ENCODE assay signal across 20 mouse cellular contexts in genomic region chr13:47999399-47999798, GRCm38 (mm10).
DNase-seq lines count a peak whose midpoint lies in the region; ATAC-seq lines count a peak whose summit lies in the region.
"Had no signal": no experiment of that assay in that cellular context is flagged by ENCODE, and none has a peak within 500 bp of the region (broad histone marks: within the 10 kb centered on the region; RNA-seq: fewer than 3 reads in every experiment).

No protein-coding gene starts in this region.

- H3K9me3 ChIP-seq in forebrain, embryonic 16.5 days (ENCODE audit: control insufficient read depth, low read length), result no peaks in the 10 kb centered on the region
- no peaks in the 10 kb centered on the region for H3K9me3 ChIP-seq in midbrain, embryonic 16.5 days (replicated peaks; ENCODE audit: control insufficient read depth, low read length, poor library complexity, severe bottlenecking)
- H3K9me3 ChIP-seq in limb, embryonic 10.5 days (replicated peaks), result no peaks in the 10 kb centered on the region
- H3K9me3 ChIP-seq: heart, embryonic 15.5 days; limb, embryonic 15.5 days; neural tube, embryonic 12.5 days had no signal

- H3K4me3 ChIP-seq in forebrain, embryonic 16.5 days (replicated peaks; ENCODE audit: low read length), result no peak overlapping the region
- no peak overlapping the region for H3K4me3 ChIP-seq in midbrain, embryonic 16.5 days (ENCODE audit: low read depth, low read length)
- H3K4me3 ChIP-seq in limb, embryonic 10.5 days, result no peak overlapping the region
- H3K4me3 ChIP-seq: heart, adult 2 months; heart, embryonic 15.5 days; limb, embryonic 15.5 days; neural tube, embryonic 12.5 days had no signal

- no peaks in the 10 kb centered on the region for H3K27me3 ChIP-seq in forebrain, embryonic 16.5 days (replicated peaks; ENCODE audit: control insufficient read depth, insufficient read depth, low read length)
- no peaks in the 10 kb centered on the region for H3K27me3 ChIP-seq in midbrain, embryonic 16.5 days (ENCODE audit: control insufficient read depth, insufficient read depth, low read depth, low read length)
- H3K27me3 ChIP-seq in limb, embryonic 10.5 days (ENCODE audit: low read depth, poor library complexity, severe bottlenecking), result no peaks in the 10 kb centered on the region
- H3K27me3 ChIP-seq: heart, embryonic 15.5 days; limb, embryonic 15.5 days; neural tube, embryonic 12.5 days had no signal

- no peak overlapping the region for H3K4me2 ChIP-seq in forebrain, embryonic 16.5 days (ENCODE audit: low read length)
- no peak overlapping the region for H3K4me2 ChIP-seq in midbrain, embryonic 16.5 days (ENCODE audit: low read length)
- H3K4me2 ChIP-seq: heart, embryonic 15.5 days; limb, embryonic 15.5 days; lung, embryonic 14.5 days; neural tube, embryonic 12.5 days had no signal

- H3K9ac ChIP-seq in forebrain, embryonic 16.5 days (replicated peaks; ENCODE audit: low read depth, low read length), result no peak overlapping the region
- no peak overlapping the region for H3K9ac ChIP-seq in midbrain, embryonic 16.5 days (ENCODE audit: low read depth, low read length)
- H3K9ac ChIP-seq: heart, embryonic 15.5 days; limb, embryonic 15.5 days; liver, embryonic 14.5 days; lung, embryonic 14.5 days; neural tube, embryonic 12.5 days had no signal

- intact Hi-C loops in left cerebral cortex, postnatal 4 days (cut with DNase I), result no loop called here

- 26% methylated on average over 4 of the region's 4 CpGs for WGBS in forebrain, embryonic 16.5 days
- 42% methylated on average over 4 of the region's 4 CpGs for WGBS in midbrain, embryonic 16.5 days
- WGBS in limb, embryonic 10.5 days, result 78% methylated on average over 4 of the region's 4 CpGs

- DNase-seq in cerebellum, postnatal 14 days, result peak; percentile 22 to 33
- DNase-seq in cerebellum, adult 11-12 months, result no peak
- DNase-seq in left cerebral cortex, postnatal 4 days, result peak; percentile 10
- DNase-seq in left cerebral cortex, adult 11 months (ENCODE audit: low spot score), result no peak
- no peak for DNase-seq in layer of hippocampus, adult 11-12 months (ENCODE audit: low spot score)
- DNase-seq in limb, embryonic 10.5 days (ENCODE audit: low spot score), result no peak
- DNase-seq: adrenal gland, postnatal 10 days; cerebellum, adult 9-11 months; gastrocnemius, postnatal 36 days; heart, adult 2 months; heart, postnatal 36 days; kidney, postnatal 14 days; lung, embryonic 14.5 days; thymus, postnatal 14 days had no signal

- no peak overlapping the region for H3K27ac ChIP-seq in forebrain, embryonic 16.5 days (ENCODE audit: low read length)
- H3K27ac ChIP-seq in midbrain, embryonic 16.5 days (ENCODE audit: low read length), result peak overlapping the region; percentile 8; the same call in 1 of the 2 replicates
- no peak overlapping the region for H3K27ac ChIP-seq in limb, embryonic 10.5 days
- H3K27ac ChIP-seq: heart, adult 2 months; heart, embryonic 15.5 days; limb, embryonic 15.5 days; liver, embryonic 14.5 days; neural tube, embryonic 12.5 days had no signal

- no peaks in the 10 kb centered on the region for H3K36me3 ChIP-seq in forebrain, embryonic 16.5 days (ENCODE audit: control insufficient read depth, insufficient read depth)
- no peaks in the 10 kb centered on the region for H3K36me3 ChIP-seq in midbrain, embryonic 16.5 days (ENCODE audit: control insufficient read depth, insufficient read depth, low read length)
- H3K36me3 ChIP-seq in limb, embryonic 10.5 days, result no peaks in the 10 kb centered on the region
- H3K36me3 ChIP-seq: heart, embryonic 15.5 days; limb, embryonic 15.5 days; neural tube, embryonic 12.5 days had no signal

- H3K4me1 ChIP-seq in forebrain, embryonic 16.5 days (replicated peaks; ENCODE audit: control insufficient read depth, insufficient read depth, low read length), result 0 out of 2 replicates have a peak, but pooled peaks cover 2% of the 10 kb centered on the region
- H3K4me1 ChIP-seq in midbrain, embryonic 16.5 days (ENCODE audit: control insufficient read depth, insufficient read depth, low read length), result no peaks in the 10 kb centered on the region
- H3K4me1 ChIP-seq in limb, embryonic 10.5 days, result peaks cover 8% of the 10 kb centered on the region
- H3K4me1 ChIP-seq: heart, embryonic 15.5 days; limb, embryonic 15.5 days; neural tube, embryonic 12.5 days had no signal

- ATAC-seq in forebrain, embryonic 16.5 days, result peak; percentile 68
- no peak for ATAC-seq in midbrain, embryonic 16.5 days

Comparison
In these comparisons a context has a peak if more than half of its experiments do, and no peak if none do; other contexts are left out.
1. DNase-seq: peak in cerebellum, postnatal 14 days (2 of 2) and left cerebral cortex, postnatal 4 days (single experiment); none in cerebellum, adult 11-12 months (single experiment), left cerebral cortex, adult 11 months (single experiment), layer of hippocampus, adult 11-12 months (single experiment) and limb, embryonic 10.5 days (single experiment).